Mouse (Mus musculus) right cerebral cortex, postnatal 4 days (tissue): ENCODE data around the gene Map3k20.

ENCODE experiments used
- DNase-seq: peaks from one replicate; pipeline ENCODE4 v3.0.0-alpha.2; 2022

Map3k20 gene

GRCm38 (mm10) chr2:72322681-72323353 lies 37.4 kb downstream of the Map3k20 start:
- DNase-seq = no peak

GRCm38 (mm10) chr2:72324436-72324835 lies 39.0 kb downstream of the Map3k20 start:
- DNase-seq = no peak

- DNase-seq = no peak
These were observed 41.1 kb downstream of the Map3k20 start for GRCm38 (mm10) chr2:72326491-72326890.

GRCm38 (mm10) chr2:72328435-72328834 lies 43.0 kb downstream of the Map3k20 start:
- DNase-seq = no peak

- no peak for DNase-seq
These were observed 45.6 kb downstream of the Map3k20 start for GRCm38 (mm10) chr2:72330955-72331481.

- no peak for DNase-seq
These were observed 46.6 kb downstream of the Map3k20 start for GRCm38 (mm10) chr2:72332067-72332466.

- no peak for DNase-seq
These were observed 47.8 kb downstream of the Map3k20 start for GRCm38 (mm10) chr2:72333210-72333609.

GRCm38 (mm10) chr2:72336840-72337239 lies 51.4 kb downstream of the Map3k20 start:
- no peak for DNase-seq

- DNase-seq = no peak
These were observed 59.8 kb downstream of the Map3k20 start for GRCm38 (mm10) chr2:72345281-72345680.

GRCm38 (mm10) chr2:72351329-72351728 lies 65.9 kb downstream of the Map3k20 start:
- no peak for DNase-seq

- DNase-seq = no peak
These were observed 66.3 kb downstream of the Map3k20 start for GRCm38 (mm10) chr2:72351776-72352175.

GRCm38 (mm10) chr2:72352756-72353155 lies 67.3 kb downstream of the Map3k20 start:
- DNase-seq = no peak

- DNase-seq = no peak
These were observed 71.0 kb downstream of the Map3k20 start for GRCm38 (mm10) chr2:72356471-72356870.

- DNase-seq = no peak
These were observed 76.1 kb downstream of the Map3k20 start for GRCm38 (mm10) chr2:72361572-72361971.

- no peak for DNase-seq
These were observed 78.0 kb downstream of the Map3k20 start for GRCm38 (mm10) chr2:72363449-72363848.

GRCm38 (mm10) chr2:72365930-72366329 lies 80.5 kb downstream of the Map3k20 start:
- no peak for DNase-seq

GRCm38 (mm10) chr2:72366503-72366902 lies 81.1 kb downstream of the Map3k20 start:
- no peak for DNase-seq

GRCm38 (mm10) chr2:72367850-72368249 lies 82.4 kb downstream of the Map3k20 start:
- DNase-seq = no peak

- no peak for DNase-seq
These were observed 83.7 kb downstream of the Map3k20 start for GRCm38 (mm10) chr2:72369140-72369600.

- DNase-seq = no peak
These were observed 86.7 kb downstream of the Map3k20 start for GRCm38 (mm10) chr2:72372136-72372535.

- DNase-seq = no peak
These were observed 88.6 kb downstream of the Map3k20 start for GRCm38 (mm10) chr2:72374076-72374475.

GRCm38 (mm10) chr2:72375877-72376276 lies 90.4 kb downstream of the Map3k20 start:
- no peak for DNase-seq

- DNase-seq = no peak
These were observed 91.5 kb downstream of the Map3k20 start for GRCm38 (mm10) chr2:72376946-72377345.

- no peak for DNase-seq
These were observed 94.0 kb downstream of the Map3k20 start for GRCm38 (mm10) chr2:72379425-72379824.

- DNase-seq = no peak
These were observed 97.2 kb downstream of the Map3k20 start for GRCm38 (mm10) chr2:72382662-72383061.
